Mouse (Mus musculus) heart, postnatal 0 days (tissue): ENCODE results near the gene Krt18.

Source experiments
- CTCF ChIP-seq: IDR thresholded peaks from 2 replicates; pipeline ENCODE4 v1.5.1; 2016; ENCODE audit warnings: antibody characterized with exemption, control low read depth, low read depth
- EP300 ChIP-seq: IDR thresholded peaks from 2 replicates; pipeline ENCODE4 v1.6.1; 2016; ENCODE audit warnings: antibody characterized with exemption, low read depth

DNA sequence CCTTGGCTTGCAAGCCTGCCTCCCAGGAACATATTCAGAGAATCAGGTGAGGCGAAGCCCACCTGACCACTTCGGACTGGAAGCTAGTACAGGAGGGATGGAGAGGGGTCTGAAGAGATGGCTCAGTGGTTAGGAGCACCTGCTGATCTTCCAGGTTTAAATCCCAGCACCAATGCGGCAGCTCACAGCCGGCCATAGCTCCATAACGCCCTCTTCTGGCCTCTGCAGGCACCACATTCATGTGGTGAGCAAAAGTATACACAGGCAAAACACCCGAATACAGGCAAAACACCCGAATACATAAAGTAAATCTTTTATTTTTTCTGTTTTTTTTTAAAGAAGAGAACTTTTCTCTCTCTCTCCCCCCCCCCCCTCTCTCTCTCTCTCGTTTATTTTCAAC is 39.3 kb upstream of the Krt18 start:
- no peak for TF ChIP-seq EP300
- TF ChIP-seq CTCF = no peak
